Mouse (Mus musculus) myocyte (in vitro differentiated cells): ENCODE measurements at regions not wholly inside any gene's neighbourhood (a gene's known extent, or its start where the extent isn't known, plus 50 kb on each side); places are given as distances from the start of the nearest gene placed in this dataset.

Source experiments
- H3K27me3 ChIP-seq: one replicate; pipeline ENCODE4 v1.6.1; 2011; ENCODE audit not compliant: control insufficient read depth, insufficient read depth, insufficient read length
- H3K36me3 ChIP-seq: one replicate; pipeline ENCODE4 v1.6.1; 2011; ENCODE audit not compliant: control insufficient read depth, insufficient read depth
- H3K4me2 ChIP-seq: one replicate; pipeline ENCODE4 v1.6.1; 2011; ENCODE audit warnings: low read depth, control low read depth
- H3K4me3 ChIP-seq: one replicate; pipeline ENCODE4 v1.5.1; 2011; ENCODE audit warnings: mild to moderate bottlenecking, control low read depth, moderate library complexity
- H3K79me2 ChIP-seq: one replicate; pipeline ENCODE4 v1.6.1; 2011; ENCODE audit not compliant: control insufficient read depth, insufficient read depth
- H3ac ChIP-seq: one replicate; pipeline ENCODE4 v1.6.1; 2011; ENCODE audit not compliant: control insufficient read depth, insufficient read length
- CEBPB ChIP-seq: IDR thresholded peaks from 2 replicates; pipeline ENCODE4 v1.6.1; 2011; ENCODE audit warnings: mild to moderate bottlenecking, moderate library complexity; ENCODE audit not compliant: poor library complexity, insufficient read depth, severe bottlenecking
- E2F4 ChIP-seq: IDR thresholded peaks from one replicate; pipeline ENCODE4 v1.6.1; 2011; ENCODE audit warnings: mild to moderate bottlenecking, control low read depth, moderate library complexity; ENCODE audit not compliant: insufficient read depth
- MAX ChIP-seq: IDR thresholded peaks from one replicate; pipeline ENCODE4 v1.6.1; 2011; ENCODE audit warnings: low read depth, mild to moderate bottlenecking, control low read depth
- MYOD1 ChIP-seq, 3 experiments: IDR thresholded peaks; one replicate each; pipeline ENCODE4 v1.6.1; 2011; ENCODE audit warnings: control low read depth in 2 of 3, low read depth in 2 of 3, mild to moderate bottlenecking in 2 of 3, moderate library complexity in 1 of 3; ENCODE audit not compliant: insufficient read length in 2 of 3, control insufficient read depth in 1 of 3
- MYOG ChIP-seq, 3 experiments: IDR thresholded peaks; one replicate each; pipeline ENCODE4 v1.6.1; 2011; ENCODE audit warnings: control low read depth in 2 of 3, low read depth in 2 of 3, mild to moderate bottlenecking in 2 of 3; ENCODE audit not compliant: insufficient read length in 2 of 3, control insufficient read depth in 1 of 3, insufficient read depth in 1 of 3
- POLR2A ChIP-seq: IDR thresholded peaks from one replicate; pipeline ENCODE4 v1.6.1; 2011; ENCODE audit warnings: low read depth, mild to moderate bottlenecking, control low read depth, moderate library complexity; ENCODE audit not compliant: insufficient read length
- POLR2AphosphoS2 ChIP-seq: IDR thresholded peaks from one replicate; pipeline ENCODE4 v1.6.1; 2011; ENCODE audit warnings: low read depth, control low read depth; ENCODE audit not compliant: insufficient read length
- REST ChIP-seq: IDR thresholded peaks from one replicate; pipeline ENCODE4 v1.6.1; 2011; ENCODE audit warnings: mild to moderate bottlenecking, control low read depth, moderate library complexity; ENCODE audit not compliant: insufficient read depth, insufficient read length
- SRF ChIP-seq: IDR thresholded peaks from one replicate; pipeline ENCODE4 v1.6.1; 2011; ENCODE audit warnings: low read depth; ENCODE audit not compliant: control insufficient read depth, insufficient read length
- TCF12 ChIP-seq: IDR thresholded peaks from one replicate; pipeline ENCODE4 v1.6.1; 2011; ENCODE audit warnings: mild to moderate bottlenecking, control low read depth; ENCODE audit not compliant: poor library complexity, insufficient read depth, severe bottlenecking
- TCF3 ChIP-seq: IDR thresholded peaks from one replicate; pipeline ENCODE4 v1.6.1; 2011; ENCODE audit warnings: low read depth, control low read depth; ENCODE audit not compliant: insufficient read length
- USF1 ChIP-seq: IDR thresholded peaks from one replicate; pipeline ENCODE4 v1.6.1; 2011; ENCODE audit warnings: low read depth, mild to moderate bottlenecking, control low read depth, moderate library complexity

DNA sequence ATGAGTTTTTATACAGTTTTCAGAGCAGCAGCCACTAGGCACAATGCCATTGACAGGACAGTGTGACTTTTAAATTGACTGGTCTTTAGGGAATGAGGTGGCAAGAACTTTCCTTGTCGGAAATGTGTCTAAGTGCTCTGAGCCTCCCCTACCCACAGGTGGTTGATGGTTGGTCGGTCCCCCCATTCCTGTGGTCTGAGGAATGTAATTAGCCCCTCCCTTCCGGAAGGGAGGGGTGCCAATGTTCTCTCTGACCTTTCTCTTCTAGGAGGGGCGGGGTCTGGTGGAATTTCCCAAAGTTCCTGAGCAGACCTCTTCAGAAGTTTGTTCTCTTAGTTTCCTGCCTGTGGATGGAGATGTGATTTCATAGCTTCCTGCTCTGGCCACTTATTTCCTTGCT lies 62.7 kb upstream of the Tnr start:
- no peaks in the 10 kb centered on the region for H3K27me3 ChIP-seq
- H3K36me3 ChIP-seq, result no peaks in the 10 kb centered on the region
- H3K79me2 ChIP-seq, result no peaks in the 10 kb centered on the region
- no peak for TF ChIP-seq TCF3
- no peak for TF ChIP-seq CEBPB
- no peak for TF ChIP-seq POLR2AphosphoS2
- no peak for TF ChIP-seq E2F4
- TF ChIP-seq REST, result no peak
- TF ChIP-seq POLR2A, result no peak
- no peak for TF ChIP-seq MYOG (IDR thresholded peaks at IDR 0.05; ENCODE audit: control insufficient read depth in 1 of 3, insufficient read depth in 1 of 3, insufficient read length in 2 of 3, low read depth in 2 of 3)
- H3ac ChIP-seq, result no peak overlapping the region
- H3K4me3 ChIP-seq, result no peak overlapping the region
- no peak overlapping the region for H3K4me2 ChIP-seq

- no peak overlapping the region for H3ac ChIP-seq
- TF ChIP-seq SRF (no peak), MAX (no peak), POLR2AphosphoS2 (no peak), TCF12 (no peak), USF1 (no peak), TCF3 (no peak), REST (no peak), MYOD1 (IDR thresholded peaks at IDR 0.05; ENCODE audit: control insufficient read depth in 1 of 3, insufficient read length in 2 of 3, low read depth in 2 of 3) (no peak), POLR2A (no peak), CEBPB (no peak), MYOG (IDR thresholded peaks at IDR 0.05; ENCODE audit: control insufficient read depth in 1 of 3, insufficient read depth in 1 of 3, insufficient read length in 2 of 3, low read depth in 2 of 3) (no peak), E2F4 (no peak)
- no peaks in the 10 kb centered on the region for H3K36me3 ChIP-seq
Measured at GRCm38 (mm10) chr1:159470941-159471340, 52.6 kb upstream of the Tnr start.

More at GRCm38 (mm10) chr1:159470941-159471340, 52.6 kb upstream of the Tnr start:
- Histone ChIP-seq H3K4me2 (no peak overlapping the region), H3K4me3 (no peak overlapping the region), H3K79me2 (no peaks in the 10 kb centered on the region), H3K27me3 (no peaks in the 10 kb centered on the region)
